Mouse (Mus musculus): ENCODE data around the gene H2-D1. TPM values are rescaled to one million over a fixed set of nuclear protein-coding genes. Genes with fewer than 3 reads are reported as not detected.
"Not testable (repeated sequence)": the region's sequence is repeated elsewhere in the genome, so short reads cannot be mapped to it uniquely, and the experiment has no call there.

H2-D1 gene
- total RNA-seq, 4 experiments from 2014 or later = 29.5 to 72.8 (median 47.5) TPM

GRCm38 (mm10) chr17:35303271-35303670 lies 40.7 kb downstream of the H2-D1 start:
- DNase-seq (ENCODE audit: low spot score in 2 of 2) = no peak

GRCm38 (mm10) chr17:35303756-35304350 lies 41.3 kb downstream of the H2-D1 start:
- DNase-seq (ENCODE audit: low spot score in 2 of 2) = no peak

GRCm38 (mm10) chr17:35304478-35304877 lies 41.9 kb downstream of the H2-D1 start:
- no peak for DNase-seq (ENCODE audit: low spot score in 2 of 2)

- not testable (repeated sequence) for DNase-seq (ENCODE audit: low spot score in 2 of 2)
Observed at GRCm38 (mm10) chr17:35304921-35305320, 42.4 kb downstream of the H2-D1 start.

Small RNA genes lying within 50 kb of the gene (microRNA-seq; reads per million reads assigned to microRNA genes)
- gene Mir6975 = 0.21 to 0.22 reads per million in 2 experiments
- gene Mir8094 = 0 to 0.66 reads per million in 2 experiments

Other genes starting within 250 kb of the H2-D1 start
- 1 to 10 TPM in 3 of 4 experiments, under 1 TPM in 1; 0.95 to 1.5 (median 1.3) TPM for gene Vwa7, start 246.2 kb upstream of the H2-D1 start, total RNA-seq (2022)
- gene Sapcd1, start 234.7 kb upstream of the H2-D1 start, total RNA-seq (2022) = under 1 TPM in 2 of 4 experiments, not detected in 2; 0.59 to 0.67 TPM
- gene Msh5, start 216.0 kb upstream of the H2-D1 start, total RNA-seq (2022) = 1 to 10 TPM in 1 of 4 experiments, under 1 TPM in 2, not detected in 1; 0.34 to 1.2 (median 0.78) TPM
- 10 to 100 TPM; 10.2 to 18.3 (median 11.8) TPM for gene Clic1, start 212.8 kb upstream of the H2-D1 start, total RNA-seq (2022)
- gene Ddah2, start 203.7 kb upstream of the H2-D1 start, total RNA-seq (2022) = 10 to 100 TPM; 13.1 to 20.2 (median 14.8) TPM
- not detected for gene Ly6g6c, start 197.3 kb upstream of the H2-D1 start, total RNA-seq (2022)
- gene Mpig6b, start 196.5 kb upstream of the H2-D1 start, total RNA-seq (2022) = under 1 TPM in 1 of 4 experiments, not detected in 3; 0.15 TPM
- gene Ly6g6e, start 185.8 kb upstream of the H2-D1 start, total RNA-seq (2022) = 1 to 10 TPM; 3.7 to 4.9 (median 4.0) TPM
- gene Ly6g6d, start 184.7 kb upstream of the H2-D1 start, total RNA-seq (2022) = 1 to 10 TPM in 3 of 4 experiments, under 1 TPM in 1; 0.70 to 1.8 (median 1.3) TPM
- under 1 TPM in 2 of 4 experiments, not detected in 2; 0.50 to 0.54 TPM for gene Ly6g6f, start 177.1 kb upstream of the H2-D1 start, total RNA-seq (2022)
- 100 to 1,000 TPM; 117 to 125 (median 121) TPM for gene Abhd16a, start 173.5 kb upstream of the H2-D1 start, total RNA-seq (2022)
- not detected for gene Ly6g5c, start 154.5 kb upstream of the H2-D1 start, total RNA-seq (2022)
- gene Ly6g5b, start 147.3 kb upstream of the H2-D1 start, total RNA-seq (2022) = under 1 TPM; 0.32 to 1.00 (median 0.46) TPM
- gene Gpank1, start 141.3 kb upstream of the H2-D1 start, total RNA-seq (2022) = 10 to 100 TPM; 19.7 to 24.5 (median 22.8) TPM
- gene Csnk2b, start 140.7 kb upstream of the H2-D1 start, total RNA-seq (2022) = 100 to 1,000 TPM; 188 to 228 (median 194) TPM
- 10 to 100 TPM; 25.6 to 34.3 (median 30.1) TPM for gene D17H6S53E, start 136.4 kb upstream of the H2-D1 start, total RNA-seq (2022)
- not detected for gene Apom, start 130.7 kb upstream of the H2-D1 start, total RNA-seq (2022)
- gene Bag6, start 127.6 kb upstream of the H2-D1 start, total RNA-seq (2022) = 100 to 1,000 TPM; 263 to 306 (median 290) TPM
- 100 to 1,000 TPM; 272 to 295 (median 280) TPM for gene Prrc2a, start 97.8 kb upstream of the H2-D1 start, total RNA-seq (2022)
- 10 to 100 TPM; 11.2 to 30.3 (median 17.4) TPM for gene Aif1, start 86.7 kb upstream of the H2-D1 start, total RNA-seq (2022)
- gene Lst1, start 74.3 kb upstream of the H2-D1 start, total RNA-seq (2022) = 10 to 100 TPM in 1 of 4 experiments, 1 to 10 TPM in 3; 6.5 to 10.1 (median 7.9) TPM
- 1 to 10 TPM in 3 of 4 experiments, not detected in 1; 1.0 to 1.6 (median 1.2) TPM for gene Ltb, start 68.3 kb upstream of the H2-D1 start, total RNA-seq (2022)
- gene Tnf, start 60.7 kb upstream of the H2-D1 start, total RNA-seq (2022) = under 1 TPM in 1 of 4 experiments, not detected in 3; 0.39 TPM
- gene Lta, start 57.4 kb upstream of the H2-D1 start, total RNA-seq (2022) = 1 to 10 TPM in 1 of 4 experiments, under 1 TPM in 3; 0.28 to 1.2 (median 0.58) TPM
- gene Gm16181, start 41.9 kb upstream of the H2-D1 start, total RNA-seq (2022) = not detected
- gene Atp6v1g2, start 29.1 kb upstream of the H2-D1 start, total RNA-seq (2022) = 100 to 1,000 TPM; 552 to 589 (median 575) TPM
- gene Nfkbil1, start 26.9 kb upstream of the H2-D1 start, total RNA-seq (2022) = 10 to 100 TPM; 14.1 to 18.8 (median 17.1) TPM
- gene Ddx39b, start 21.0 kb upstream of the H2-D1 start, total RNA-seq (2022) = 100 to 1,000 TPM; 175 to 212 (median 200) TPM
- 1 to 10 TPM in 3 of 4 experiments, under 1 TPM in 1; 0.67 to 2.3 (median 1.4) TPM for gene H2-Q1, start 57.7 kb downstream of the H2-D1 start, total RNA-seq (2022)
- gene H2-Q2, start 79.5 kb downstream of the H2-D1 start, total RNA-seq (2022) = 1 to 10 TPM in 2 of 4 experiments, under 1 TPM in 2; 0.34 to 1.3 (median 0.94) TPM
- 1 to 10 TPM; 2.5 to 7.0 (median 4.7) TPM for gene H2-Q4, start 116.9 kb downstream of the H2-D1 start, total RNA-seq (2022)
- 1 to 10 TPM in 1 of 4 experiments, under 1 TPM in 3; 0.38 to 1.5 (median 0.86) TPM for gene H2-Q6, start 162.1 kb downstream of the H2-D1 start, total RNA-seq (2022)
- gene H2-Q7, start 176.4 kb downstream of the H2-D1 start, total RNA-seq (2022) = 1 to 10 TPM in 2 of 4 experiments, under 1 TPM in 2; 0.59 to 2.3 (median 1.1) TPM
- gene H2-Q10, start 207.4 kb downstream of the H2-D1 start, total RNA-seq (2022) = under 1 TPM; 0.26 to 0.72 (median 0.38) TPM
- under 1 TPM in 1 of 4 experiments, not detected in 3; 0.27 TPM for gene Pou5f1, start 243.3 kb downstream of the H2-D1 start, total RNA-seq (2022)

Measured in left cerebral cortex, adult 8-10 months (tissue).